In the genomic region with DNA sequence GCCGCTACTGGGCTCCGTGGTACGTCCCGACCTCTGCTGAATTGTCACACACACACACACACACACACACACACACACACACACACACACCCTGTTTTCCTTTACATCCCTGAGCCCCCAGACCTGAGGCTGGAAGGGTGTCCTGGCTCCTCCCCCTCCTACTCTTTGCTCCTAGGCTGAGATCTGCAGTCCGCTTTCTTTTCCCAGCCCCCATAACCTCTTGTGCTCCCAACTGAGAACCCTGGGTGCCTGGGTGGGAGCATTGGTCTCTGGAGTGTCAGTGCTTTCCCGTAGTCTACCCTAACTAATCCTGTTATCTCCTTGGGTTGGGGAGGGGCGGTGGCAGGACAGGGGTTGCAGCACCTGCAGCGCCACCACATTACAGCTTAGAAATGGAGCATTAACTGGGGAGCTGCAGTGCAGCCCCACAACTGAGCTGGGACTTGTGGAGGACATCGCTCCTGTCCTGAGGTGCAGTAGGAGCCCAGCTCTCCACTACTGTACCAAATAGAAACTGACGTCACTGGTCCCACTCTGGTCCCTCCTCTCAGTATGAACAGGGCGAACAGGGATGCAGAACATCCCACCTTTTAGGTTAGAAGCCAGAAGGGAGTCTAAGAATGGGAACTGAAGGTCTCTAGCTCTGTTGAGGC, we compare ENCODE assay signal across 9 mouse cellular contexts. TPM values are rescaled to one million over a fixed set of nuclear protein-coding genes. Genes with fewer than 3 reads are reported as not detected.
DNase-seq lines count a peak whose midpoint lies in the region; ATAC-seq and TF ChIP-seq lines count a peak whose summit lies in the region.
"Had no signal": no experiment of that assay in that cellular context is flagged by ENCODE, and none has a peak within 500 bp of the region (broad histone marks: within the 10 kb centered on the region; RNA-seq: fewer than 3 reads in every experiment).

No protein-coding gene starts in this region.

- no peaks in the 10 kb centered on the region for H3K36me3 ChIP-seq in heart, embryonic 13.5 days
- H3K36me3 ChIP-seq in embryonic facial prominence, embryonic 11.5 days (replicated peaks; ENCODE audit: control insufficient read depth, insufficient read depth, low read depth, low read length) = no peaks in the 10 kb centered on the region
- no peaks in the 10 kb centered on the region for H3K36me3 ChIP-seq in intestine, postnatal 0 days (ENCODE audit: control insufficient read depth, insufficient read depth)
- no peaks in the 10 kb centered on the region for H3K36me3 ChIP-seq in neural tube, embryonic 15.5 days

- 0 out of 2 replicates have a peak, but pooled peaks have one; percentile 20 for TF ChIP-seq CTCF in intestine, postnatal 0 days (IDR thresholded peaks at IDR 0.05; ENCODE audit: low read depth)

- H3K9ac ChIP-seq in heart, embryonic 13.5 days = peak overlapping the region; percentile 86
- H3K9ac ChIP-seq in embryonic facial prominence, embryonic 11.5 days (replicated peaks; ENCODE audit: low read length) = no peak overlapping the region
- H3K9ac ChIP-seq in intestine, postnatal 0 days (ENCODE audit: low read depth, low read length) = no peak overlapping the region
- peak overlapping the region; percentile 65; the same call in 1 of the 2 replicates for H3K9ac ChIP-seq in neural tube, embryonic 15.5 days (replicated peaks)

- peak overlapping the region; percentile 85 for H3K27ac ChIP-seq in heart, embryonic 13.5 days (replicated peaks)
- no peak overlapping the region for H3K27ac ChIP-seq in embryonic facial prominence, embryonic 11.5 days (replicated peaks; ENCODE audit: low read depth, low read length)
- no peak overlapping the region for H3K27ac ChIP-seq in intestine, postnatal 0 days (ENCODE audit: low read depth, low read length)
- H3K27ac ChIP-seq in neural tube, embryonic 15.5 days (replicated peaks) = peak overlapping the region; percentile 82

- 20% methylated on average over 7 of the region's 11 CpGs for WGBS in heart, embryonic 13.5 days
- WGBS in embryonic facial prominence, embryonic 11.5 days = 31% methylated on average over 7 of the region's 11 CpGs
- WGBS in intestine, postnatal 0 days = 33% methylated on average over 7 of the region's 11 CpGs
- 18% methylated on average over 7 of the region's 11 CpGs for WGBS in neural tube, embryonic 15.5 days

- H3K27me3 ChIP-seq in heart, embryonic 13.5 days (replicated peaks) = no peaks in the 10 kb centered on the region
- H3K27me3 ChIP-seq in embryonic facial prominence, embryonic 11.5 days (ENCODE audit: control insufficient read depth, insufficient read depth, low read length) = no peaks in the 10 kb centered on the region
- no peaks in the 10 kb centered on the region for H3K27me3 ChIP-seq in intestine, postnatal 0 days (replicated peaks; ENCODE audit: control insufficient read depth, insufficient read depth, low read length)
- no peaks in the 10 kb centered on the region for H3K27me3 ChIP-seq in neural tube, embryonic 15.5 days (replicated peaks)

- peak overlapping the region; percentile 75 for H3K4me2 ChIP-seq in heart, embryonic 13.5 days
- H3K4me2 ChIP-seq in embryonic facial prominence, embryonic 11.5 days (ENCODE audit: low read depth, low read length) = peak overlapping the region; percentile 57
- peak overlapping the region; percentile 81 for H3K4me2 ChIP-seq in intestine, postnatal 0 days (replicated peaks; ENCODE audit: low read depth)
- peak overlapping the region; percentile 61 for H3K4me2 ChIP-seq in neural tube, embryonic 15.5 days

- ATAC-seq in heart, embryonic 13.5 days (ENCODE audit: extremely low read depth, insufficient number of reproducible peaks, low FRiP score, low TSS enrichment) = no peak
- peak; percentile 6 for ATAC-seq in CD4-positive, CD25-positive, alpha-beta regulatory T cell, adult 4 months
- ATAC-seq in embryonic facial prominence, embryonic 11.5 days (replicated peaks; ENCODE audit: insufficient number of reproducible peaks, low FRiP score, low TSS enrichment, low read depth) = peak; percentile 43
- ATAC-seq in intestine, postnatal 0 days = no peak
- peak; percentile 48; the same call in 1 of the 2 replicates for ATAC-seq in neural tube, embryonic 15.5 days (ENCODE audit: low FRiP score)

- H3K4me3 ChIP-seq in heart, embryonic 13.5 days = peak overlapping the region; percentile 74
- H3K4me3 ChIP-seq in embryonic facial prominence, embryonic 11.5 days (ENCODE audit: low read depth, low read length) = peak overlapping the region; percentile 59
- peak overlapping the region; percentile 54 for H3K4me3 ChIP-seq in intestine, postnatal 0 days (ENCODE audit: low read depth, low read length)
- H3K4me3 ChIP-seq in neural tube, embryonic 15.5 days (replicated peaks) = peak overlapping the region; percentile 57

- intact Hi-C loops in heart, postnatal 36 days (cut with DNase I) = no loop called here

- no peaks in the 10 kb centered on the region for H3K9me3 ChIP-seq in heart, embryonic 13.5 days
- no peaks in the 10 kb centered on the region for H3K9me3 ChIP-seq in embryonic facial prominence, embryonic 11.5 days (replicated peaks; ENCODE audit: control insufficient read depth, low read length)
- H3K9me3 ChIP-seq in intestine, postnatal 0 days (ENCODE audit: control insufficient read depth) = no peaks in the 10 kb centered on the region
- no peaks in the 10 kb centered on the region for H3K9me3 ChIP-seq in neural tube, embryonic 15.5 days (replicated peaks)

- H3K4me1 ChIP-seq in heart, embryonic 13.5 days = peaks cover 24% of the 10 kb centered on the region
- H3K4me1 ChIP-seq in embryonic facial prominence, embryonic 11.5 days (ENCODE audit: control insufficient read depth, insufficient read depth, low read length) = no peaks in the 10 kb centered on the region
- H3K4me1 ChIP-seq in intestine, postnatal 0 days (replicated peaks; ENCODE audit: control insufficient read depth, insufficient read depth, low read length) = no peaks in the 10 kb centered on the region
- H3K4me1 ChIP-seq in neural tube, embryonic 15.5 days = peaks cover 21% of the 10 kb centered on the region

- no peak for DNase-seq in heart, postnatal 36 days
- DNase-seq in embryonic facial prominence, embryonic 11.5 days (ENCODE audit: low spot score) = peak; percentile 1
- DNase-seq in B cell, adult 2 months = no peak
- DNase-seq in frontal cortex, postnatal 25 days (ENCODE audit: low spot score in 2 of 2) = no peak

RNA-seq across cellular contexts. Expression of a gene that starts 1.7 kb away (rescaled TPM):
- 50.9 and 55.0 TPM in 2 replicates for polyA plus RNA-seq in heart, embryonic 13.5 days (2015; fragmentation: Nextera tagmentation; extraction: Ambion mirVana)
- 1 to 10 TPM; 5.1 to 5.6 TPM for total RNA-seq in heart, postnatal 36 days (2021)
- 100 to 1,000 TPM; 150 to 159 TPM for polyA plus RNA-seq in CD4-positive, CD25-positive, alpha-beta regulatory T cell, adult 4 months (2017; shearing (Covaris generic))
- 57.0 and 59.2 TPM in 2 replicates for polyA plus RNA-seq in embryonic facial prominence, embryonic 11.5 days (2014; fragmentation: Nextera tagmentation; extraction: Ambion mirVana)
- polyA plus RNA-seq in intestine, postnatal 0 days (2015; fragmentation: Nextera tagmentation; extraction: Ambion mirVana) = 5.7 and 6.6 TPM in 2 replicates
- polyA plus RNA-seq in neural tube, embryonic 15.5 days (2015; fragmentation: Nextera tagmentation; extraction: Ambion mirVana) = 72.2 TPM in 2 replicates

RNA-seq across cellular contexts. Expression of a gene that starts 58.8 kb away (rescaled TPM):
- 0.33 and 0.41 TPM in 2 replicates for polyA plus RNA-seq in heart, embryonic 13.5 days (2015; fragmentation: Nextera tagmentation; extraction: Ambion mirVana)
- total RNA-seq in heart, postnatal 36 days (2021) = not detected
- polyA plus RNA-seq in CD4-positive, CD25-positive, alpha-beta regulatory T cell, adult 4 months (2017; shearing (Covaris generic)) = not detected
- not detected in 2 replicates for polyA plus RNA-seq in embryonic facial prominence, embryonic 11.5 days (2014; fragmentation: Nextera tagmentation; extraction: Ambion mirVana)
- not detected in 2 replicates for polyA plus RNA-seq in intestine, postnatal 0 days (2015; fragmentation: Nextera tagmentation; extraction: Ambion mirVana)
- not detected in 2 replicates for polyA plus RNA-seq in neural tube, embryonic 15.5 days (2015; fragmentation: Nextera tagmentation; extraction: Ambion mirVana)
- total RNA-seq: neutrophil, adult 5-6 weeks had no signal

Comparison
In these comparisons a context has a peak if more than half of its experiments do, and no peak if none do; other contexts are left out.
1. ATAC-seq: peak in CD4-positive, CD25-positive, alpha-beta regulatory T cell, adult 4 months (single experiment), embryonic facial prominence, embryonic 11.5 days (single experiment) and neural tube, embryonic 15.5 days (single experiment); none in heart, embryonic 13.5 days (single experiment) and intestine, postnatal 0 days (single experiment).
2. H3K27ac ChIP-seq: peak in heart, embryonic 13.5 days (single experiment) and neural tube, embryonic 15.5 days (single experiment); none in embryonic facial prominence, embryonic 11.5 days (single experiment) and intestine, postnatal 0 days (single experiment).
3. H3K9ac ChIP-seq: peak in heart, embryonic 13.5 days (single experiment) and neural tube, embryonic 15.5 days (single experiment); none in embryonic facial prominence, embryonic 11.5 days (single experiment) and intestine, postnatal 0 days (single experiment).
4. Peak in every context shown above with its lines, with median percentiles within 50 percentile points of each other: H3K4me2 ChIP-seq and H3K4me3 ChIP-seq.